Comparison of ENCODE assay signal across 16 mouse cellular contexts in genomic region chr5:37828001-37828400, GRCm38 (mm10). TPM values are rescaled to one million over a fixed set of nuclear protein-coding genes. Genes with fewer than 3 reads are reported as not detected.
A peak's percentile ranks its signal among the peaks of the same experiment; 100 is the strongest.
DNase-seq lines count a peak whose midpoint lies in the region; ATAC-seq lines count a peak whose summit lies in the region.
"Had no signal": no experiment of that assay in that cellular context is flagged by ENCODE, and none has a peak within 500 bp of the region (broad histone marks: within the 10 kb centered on the region; RNA-seq: fewer than 3 reads in every experiment).

No protein-coding gene starts in this region.

- H3K36me3 ChIP-seq in hindbrain, embryonic 10.5 days: no peaks in the 10 kb centered on the region
- no peaks in the 10 kb centered on the region for H3K36me3 ChIP-seq in hindbrain, embryonic 16.5 days (ENCODE audit: control insufficient read depth, insufficient read depth, low read length)
- H3K36me3 ChIP-seq in limb, embryonic 10.5 days: peaks cover 2% of the 10 kb centered on the region; the same call in 1 of the 2 replicates

- DNase-seq in hindbrain, embryonic 10.5 days (ENCODE audit: low spot score): peak; percentile 60
- DNase-seq in retina, embryonic 14.5 days (ENCODE audit: low spot score): peak; percentile 34
- DNase-seq in retina, postnatal 1 day: no peak
- DNase-seq in limb, embryonic 10.5 days (ENCODE audit: low spot score): peak; percentile 55
- DNase-seq in right cerebral cortex, postnatal 25 days: no peak
- DNase-seq in spleen, postnatal 36 days (ENCODE audit: low spot score in 2 of 2): no peak
- DNase-seq in left cerebral cortex, adult 18-20 months (ENCODE audit: low spot score in 2 of 2): no peak
- DNase-seq: B cell, adult 2 months; cerebellum, adult 18-20 months; gastrocnemius, adult 2 months; kidney, adult 9 months; lung, postnatal 36 days; thymus, postnatal 4 days had no signal

- ATAC-seq in hindbrain, embryonic 16.5 days: no peak
- ATAC-seq: forebrain, embryonic 14.5 days had no signal

- peak overlapping the region; percentile 42 for H3K4me3 ChIP-seq in hindbrain, embryonic 10.5 days
- no peak overlapping the region for H3K4me3 ChIP-seq in hindbrain, embryonic 16.5 days (ENCODE audit: low read length)
- H3K4me3 ChIP-seq in limb, embryonic 10.5 days: peak overlapping the region; percentile 86

- under 1% methylated on average over 14 of the region's 14 CpGs for WGBS in hindbrain, embryonic 10.5 days
- 1% methylated on average over 14 of the region's 14 CpGs for WGBS in hindbrain, embryonic 16.5 days
- under 1% methylated on average over 14 of the region's 14 CpGs for WGBS in limb, embryonic 10.5 days

- 0 out of 2 replicates have a peak, but pooled peaks cover 4% of the 10 kb centered on the region for H3K9me3 ChIP-seq in hindbrain, embryonic 10.5 days
- peaks cover 3% of the 10 kb centered on the region; the same call in 1 of the 2 replicates for H3K9me3 ChIP-seq in hindbrain, embryonic 16.5 days (ENCODE audit: control insufficient read depth, low read length)
- no peaks in the 10 kb centered on the region; the same call in 1 of the 2 replicates for H3K9me3 ChIP-seq in limb, embryonic 10.5 days (replicated peaks)

- peaks cover 99% of the 10 kb centered on the region for H3K27me3 ChIP-seq in hindbrain, embryonic 10.5 days (ENCODE audit: insufficient read depth, poor library complexity, severe bottlenecking)
- H3K27me3 ChIP-seq in hindbrain, embryonic 16.5 days (replicated peaks; ENCODE audit: control insufficient read depth, insufficient read depth, low read length): peaks cover 62% of the 10 kb centered on the region
- peaks cover 96% of the 10 kb centered on the region for H3K27me3 ChIP-seq in limb, embryonic 10.5 days (ENCODE audit: low read depth, poor library complexity, severe bottlenecking)

- H3K4me2 ChIP-seq in hindbrain, embryonic 16.5 days (ENCODE audit: low read length): no peak overlapping the region

- H3K4me1 ChIP-seq in hindbrain, embryonic 10.5 days (replicated peaks): peaks cover 73% of the 10 kb centered on the region
- peaks cover 20% of the 10 kb centered on the region for H3K4me1 ChIP-seq in hindbrain, embryonic 16.5 days (ENCODE audit: control insufficient read depth, insufficient read depth, low read depth, low read length)
- H3K4me1 ChIP-seq in limb, embryonic 10.5 days: peaks cover 72% of the 10 kb centered on the region

- no peak overlapping the region for H3K9ac ChIP-seq in hindbrain, embryonic 16.5 days (ENCODE audit: low read depth, low read length)

- peak overlapping the region; percentile 76 for H3K27ac ChIP-seq in hindbrain, embryonic 10.5 days
- no peak overlapping the region for H3K27ac ChIP-seq in hindbrain, embryonic 16.5 days (ENCODE audit: low read depth, low read length)
- peak overlapping the region; percentile 93 for H3K27ac ChIP-seq in limb, embryonic 10.5 days
- H3K27ac ChIP-seq: gastrocnemius, adult 2 months had no signal

RNA-seq across cellular contexts. Expression of gene Msx1, which starts 3.6 kb away (rescaled TPM):
- polyA plus RNA-seq in hindbrain, embryonic 10.5 days (2016; fragmentation: Nextera tagmentation; extraction: Ambion mirVana): 188 and 212 TPM in 2 replicates
- 28.9 and 30.5 TPM in 2 replicates for polyA plus RNA-seq in hindbrain, embryonic 16.5 days (2015; fragmentation: Nextera tagmentation; extraction: Ambion mirVana)
- polyA plus RNA-seq in limb, embryonic 10.5 days (2016; fragmentation: Nextera tagmentation; extraction: Ambion mirVana): 360 and 372 TPM in 2 replicates
- 1 to 10 TPM; 4.5 to 4.9 TPM for total RNA-seq in left cerebral cortex, adult 18-20 months (2021)
- total RNA-seq: monocyte, adult 5-6 weeks had no signal

Comparison
In these comparisons a context has a peak if more than half of its experiments do, and no peak if none do; other contexts are left out.
1. DNase-seq: peak in hindbrain, embryonic 10.5 days (single experiment), retina, embryonic 14.5 days (single experiment) and limb, embryonic 10.5 days (single experiment); none in retina, postnatal 1 day (single experiment), right cerebral cortex, postnatal 25 days (single experiment), spleen, postnatal 36 days (0 of 2) and left cerebral cortex, adult 18-20 months (0 of 2).